Mouse (Mus musculus) midbrain, embryonic 10.5 days (tissue): ENCODE data around the gene Scnn1a. TPM values are rescaled to one million over a fixed set of nuclear protein-coding genes. Genes with fewer than 3 reads are reported as not detected.

Experiments used
- DNase-seq: peaks from one replicate; pipeline ENCODE4 v3.0.0-alpha.2; 2017; ENCODE audit warnings: low spot score
- H3K27ac ChIP-seq: fragments of 300-500 bp; sonication (generic); replicated peaks from 2 replicates; pipeline ENCODE4 v1.5.1; 2016; ENCODE audit warnings: mild to moderate bottlenecking
- H3K27me3 ChIP-seq: fragments of 300-500 bp; sonication (generic); 2 replicates; pipeline ENCODE4 v1.6.1; 2016; ENCODE audit warnings: low read depth, mild to moderate bottlenecking; ENCODE audit not compliant: poor library complexity, severe bottlenecking
- H3K36me3 ChIP-seq: fragments of 300-500 bp; sonication (generic); 2 replicates; pipeline ENCODE4 v1.6.1; 2016; ENCODE audit warnings: mild to moderate bottlenecking, moderate library complexity
- H3K4me1 ChIP-seq: fragments of 300-500 bp; sonication (generic); 2 replicates; pipeline ENCODE4 v1.6.1; 2016
- H3K4me3 ChIP-seq: fragments of 300-500 bp; sonication (generic); 2 replicates; pipeline ENCODE4 v1.5.1; 2016; ENCODE audit warnings: mild to moderate bottlenecking, moderate library complexity
- H3K9me3 ChIP-seq: fragments of 300-500 bp; sonication (generic); replicated peaks from 2 replicates; pipeline ENCODE4 v1.6.1; 2016; ENCODE audit warnings: mild to moderate bottlenecking
- WGBS: fragments of 180-500 bp; shearing (Covaris S2); methylation state at CpG from one replicate; pipeline ENCODE4 v1.1.7; 2016; 5-methylcytosine and 5-hydroxymethylcytosine counted together
- polyA plus RNA-seq: library from polyadenylated mRNA; unstranded; fragments of >200 nt; fragmentation: Nextera tagmentation; extraction: Ambion mirVana; gene quantifications from 2 replicates; pipeline ENCODE4 v1.2.1, GENCODE M21; 2016

Gene Scnn1a
- polyA plus RNA-seq, 1 experiment from 2014 or later: 0.25 TPM

DNA sequence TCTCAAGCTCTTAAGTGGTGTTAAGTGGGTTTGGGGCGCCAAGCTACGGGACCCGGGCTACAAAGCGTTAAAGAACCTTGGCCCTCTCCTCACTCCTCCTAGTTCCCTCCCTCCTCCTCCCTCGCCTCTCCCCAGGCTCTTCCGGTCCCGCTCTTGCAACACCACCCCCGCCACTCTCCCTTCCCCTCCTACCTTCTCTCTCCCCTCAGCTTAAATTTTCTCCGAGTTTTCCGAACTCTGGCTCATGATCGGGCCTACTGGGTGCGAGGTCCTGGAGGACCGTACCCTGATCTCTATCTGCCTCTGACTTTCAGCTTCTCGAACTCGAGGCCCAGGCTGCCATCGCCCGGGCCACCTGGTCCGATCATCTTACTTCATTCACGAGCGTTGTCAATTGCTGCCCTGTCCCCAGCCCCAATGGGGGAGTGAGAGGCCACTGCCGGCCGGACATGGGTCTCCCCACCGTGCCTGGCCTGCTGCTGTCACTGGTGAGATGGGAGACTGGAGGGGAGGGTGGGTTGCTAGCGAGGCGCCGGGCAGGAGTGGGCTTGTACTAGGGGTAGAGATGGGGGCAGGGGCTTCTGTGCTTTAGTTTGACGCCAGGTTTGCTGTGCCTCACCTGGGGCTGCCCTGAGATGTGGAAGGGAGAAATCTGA, 29.2 kb downstream of the Scnn1a start:
- Histone ChIP-seq H3K9me3 (no peaks in the 10 kb centered on the region), H3K36me3 (no peaks in the 10 kb centered on the region), H3K27ac (peak overlapping the region; percentile 76), H3K4me1 (peaks cover 37% of the 10 kb centered on the region), H3K4me3 (peak overlapping the region; percentile 72), H3K27me3 (peaks cover 64% of the 10 kb centered on the region)
- DNase-seq: peak; percentile 66
- under 1% methylated on average over 27 of the region's 27 CpGs for WGBS

DNA sequence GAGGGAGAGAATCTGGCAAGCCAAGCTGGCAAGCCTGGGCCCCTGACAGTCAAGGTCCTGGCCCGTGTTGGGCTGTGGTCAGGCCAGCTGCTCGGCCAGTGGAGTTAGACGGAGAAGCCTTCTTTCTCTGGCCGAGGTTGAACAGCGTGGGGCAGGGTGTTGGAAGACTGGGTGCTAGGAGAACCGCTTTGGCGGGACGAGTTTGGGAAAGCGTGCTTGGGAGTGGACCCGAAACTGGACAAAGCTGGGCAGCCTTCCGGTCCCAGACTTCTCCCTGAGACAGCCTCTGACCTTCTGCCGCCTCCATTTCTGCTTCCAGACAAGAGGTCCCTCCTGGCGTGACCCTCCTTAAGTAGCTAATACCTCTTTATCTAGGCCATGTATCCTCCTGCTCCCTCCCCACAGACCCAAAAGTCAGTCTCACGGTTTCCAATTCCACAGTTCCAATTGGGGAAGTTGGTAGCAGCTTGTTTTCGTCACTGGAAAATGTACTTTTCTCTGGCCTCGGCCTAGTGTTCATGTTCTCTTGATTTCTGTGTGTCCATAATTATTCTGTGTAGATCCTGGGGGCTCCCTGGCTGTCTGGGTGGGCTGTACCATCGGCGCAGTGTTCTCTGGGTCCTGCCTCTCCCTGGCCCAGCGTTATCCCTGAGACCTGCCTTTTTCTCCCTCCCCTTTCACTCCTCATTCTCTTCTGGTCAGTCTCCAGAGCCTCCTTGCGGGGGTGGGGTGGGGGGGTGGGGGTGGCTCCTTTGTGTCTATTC, 30.0 kb downstream of the Scnn1a start:
- H3K27ac ChIP-seq: peak overlapping the region; percentile 76
- H3K4me3 ChIP-seq: peak overlapping the region; percentile 72
- H3K9me3 ChIP-seq: no peaks in the 10 kb centered on the region
- peaks cover 44% of the 10 kb centered on the region for H3K4me1 ChIP-seq
- peaks cover 69% of the 10 kb centered on the region for H3K27me3 ChIP-seq
- no peaks in the 10 kb centered on the region for H3K36me3 ChIP-seq
- 4% methylated on average over 20 of the region's 20 CpGs for WGBS
- peak; percentile 34 for DNase-seq

DNA sequence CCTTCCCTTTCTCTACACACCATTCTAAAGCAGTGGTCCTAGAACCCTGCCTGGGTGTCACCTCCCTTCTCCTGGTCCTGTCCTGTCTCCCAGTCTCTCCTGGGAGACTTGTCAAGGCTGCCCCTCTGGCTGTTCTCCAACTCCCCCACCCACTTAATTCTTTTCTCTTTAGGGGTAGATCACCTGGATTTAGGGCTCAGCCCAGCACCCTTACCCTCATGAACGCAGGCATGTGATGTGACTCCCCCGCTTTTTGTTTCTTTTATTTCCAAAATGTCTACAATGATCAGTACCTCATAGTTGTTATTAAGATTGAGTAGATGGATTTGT, 30.5 kb downstream of the Scnn1a start:
- Histone ChIP-seq H3K27ac (peak overlapping the region; percentile 76; the same call in 1 of the 2 replicates), H3K9me3 (no peaks in the 10 kb centered on the region), H3K36me3 (no peaks in the 10 kb centered on the region), H3K27me3 (peaks cover 75% of the 10 kb centered on the region), H3K4me1 (peaks cover 50% of the 10 kb centered on the region), H3K4me3 (peak overlapping the region; percentile 72)
- 75% methylated on average over 2 of the region's 2 CpGs for WGBS
- DNase-seq: no peak

DNA sequence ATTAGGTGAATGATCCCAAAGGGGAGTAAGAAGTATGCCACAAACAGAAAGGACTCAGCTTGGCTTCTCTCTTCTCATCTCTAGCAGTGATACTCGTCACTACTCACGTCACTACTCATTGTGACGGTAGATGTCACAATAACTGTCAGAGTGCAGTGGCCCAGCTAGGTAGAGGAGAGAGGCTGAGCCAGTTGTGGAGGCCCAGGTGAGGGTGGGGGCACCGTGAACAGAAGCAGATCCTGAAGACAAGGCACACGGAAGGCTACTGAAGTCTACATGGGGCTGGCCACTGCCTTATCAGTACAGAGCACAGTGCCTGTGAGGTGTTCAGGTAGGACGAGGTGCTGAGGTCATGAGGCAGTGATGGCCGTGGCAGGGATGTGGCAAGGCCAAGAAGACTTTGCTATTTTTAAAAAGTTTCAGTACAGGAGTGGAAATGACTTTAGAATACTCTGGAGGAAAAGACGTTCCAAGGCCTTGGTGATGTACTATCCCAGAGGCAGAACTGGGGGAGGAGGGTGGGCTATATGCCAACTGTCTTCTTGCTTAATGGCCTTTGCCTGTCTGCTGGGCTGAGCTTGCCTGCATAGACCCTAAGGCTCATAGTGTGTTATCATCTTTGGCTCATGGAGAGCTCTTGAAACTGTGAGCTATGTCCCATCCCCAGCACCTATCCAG, 31.0 kb downstream of the Scnn1a start:
- 80% methylated on average over 8 of the region's 8 CpGs for WGBS
- no peaks in the 10 kb centered on the region for H3K9me3 ChIP-seq
- H3K4me3 ChIP-seq: no peak overlapping the region
- H3K4me1 ChIP-seq: peaks cover 54% of the 10 kb centered on the region
- H3K27me3 ChIP-seq: peaks cover 75% of the 10 kb centered on the region
- DNase-seq: no peak
- H3K36me3 ChIP-seq: no peaks in the 10 kb centered on the region
- no peak overlapping the region for H3K27ac ChIP-seq

DNA sequence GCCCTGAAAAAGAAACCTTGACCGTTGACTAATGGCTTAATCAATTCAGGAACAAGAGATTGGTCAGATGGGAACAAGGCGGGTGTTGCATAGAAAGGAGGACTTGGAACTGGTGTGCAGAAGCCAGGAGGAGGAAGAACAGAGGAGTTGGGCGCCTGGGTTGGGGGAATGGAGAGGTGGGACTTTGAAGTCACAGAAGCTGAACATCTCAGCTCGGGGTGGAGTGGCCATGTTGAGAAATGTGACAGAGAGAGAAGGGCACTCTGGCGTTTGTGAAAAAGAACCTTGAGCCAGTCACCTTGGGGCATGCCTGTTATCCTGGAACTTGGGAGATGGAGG, 31.6 kb downstream of the Scnn1a start:
- H3K27me3 ChIP-seq: peaks cover 72% of the 10 kb centered on the region
- 68% methylated on average over 5 of the region's 5 CpGs for WGBS
- H3K36me3 ChIP-seq: peaks cover under 1% of the 10 kb centered on the region; the same call in 1 of the 2 replicates
- H3K4me3 ChIP-seq: no peak overlapping the region
- no peak overlapping the region for H3K27ac ChIP-seq
- DNase-seq: no peak
- no peaks in the 10 kb centered on the region for H3K9me3 ChIP-seq
- H3K4me1 ChIP-seq: peaks cover 54% of the 10 kb centered on the region

DNA sequence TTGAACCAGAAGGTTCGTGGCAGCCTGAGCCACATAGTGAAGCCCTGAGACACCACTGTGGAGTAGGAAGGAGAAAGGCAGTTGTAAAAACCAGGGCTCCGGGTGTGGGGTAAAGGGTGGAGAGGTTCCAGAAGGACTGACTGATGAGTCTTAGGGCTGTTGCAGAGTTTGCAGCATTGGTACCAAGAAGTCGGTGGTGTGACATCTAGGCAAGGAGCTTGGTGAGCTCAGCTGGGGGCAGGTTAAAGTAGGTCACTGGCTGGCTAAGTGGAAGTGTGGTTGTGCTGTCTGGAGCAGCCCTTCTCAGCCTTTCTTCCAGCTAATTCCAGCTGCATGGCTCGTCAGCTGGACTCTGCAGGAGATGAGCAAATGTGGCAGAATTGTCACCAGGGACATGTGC, 32.4 kb downstream of the Scnn1a start:
- 54% methylated on average over 4 of the region's 4 CpGs for WGBS
- H3K9me3 ChIP-seq: no peaks in the 10 kb centered on the region
- no peak overlapping the region for H3K27ac ChIP-seq
- DNase-seq: no peak
- H3K4me3 ChIP-seq: no peak overlapping the region
- H3K4me1 ChIP-seq: peaks cover 54% of the 10 kb centered on the region
- H3K36me3 ChIP-seq: peaks cover 8% of the 10 kb centered on the region
- peaks cover 72% of the 10 kb centered on the region for H3K27me3 ChIP-seq

DNA sequence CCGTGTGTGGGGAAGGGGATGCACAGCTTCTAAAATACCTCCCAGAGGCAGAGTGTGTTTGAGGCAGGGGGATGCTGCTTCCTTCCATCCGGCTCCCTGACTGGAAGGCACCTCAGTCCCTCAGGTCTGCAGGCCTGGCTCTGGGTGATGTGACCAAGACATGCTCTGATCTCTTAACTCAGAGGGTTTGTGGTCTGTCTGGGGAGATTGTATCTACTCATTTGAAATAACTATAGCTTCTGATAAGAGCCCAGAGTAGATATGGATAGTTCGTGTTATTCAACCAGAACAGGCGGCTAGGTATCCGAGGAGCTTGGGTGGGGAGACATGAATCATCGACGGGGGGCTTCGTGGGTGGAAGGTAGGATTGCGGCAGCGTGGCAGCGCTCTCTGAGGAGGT, 32.8 kb downstream of the Scnn1a start:
- Histone ChIP-seq H3K27me3 (peaks cover 72% of the 10 kb centered on the region), H3K4me3 (no peak overlapping the region), H3K9me3 (no peaks in the 10 kb centered on the region), H3K27ac (no peak overlapping the region), H3K4me1 (peaks cover 54% of the 10 kb centered on the region), H3K36me3 (peaks cover 12% of the 10 kb centered on the region)
- DNase-seq: no peak
- 79% methylated on average over 11 of the region's 11 CpGs for WGBS

DNA sequence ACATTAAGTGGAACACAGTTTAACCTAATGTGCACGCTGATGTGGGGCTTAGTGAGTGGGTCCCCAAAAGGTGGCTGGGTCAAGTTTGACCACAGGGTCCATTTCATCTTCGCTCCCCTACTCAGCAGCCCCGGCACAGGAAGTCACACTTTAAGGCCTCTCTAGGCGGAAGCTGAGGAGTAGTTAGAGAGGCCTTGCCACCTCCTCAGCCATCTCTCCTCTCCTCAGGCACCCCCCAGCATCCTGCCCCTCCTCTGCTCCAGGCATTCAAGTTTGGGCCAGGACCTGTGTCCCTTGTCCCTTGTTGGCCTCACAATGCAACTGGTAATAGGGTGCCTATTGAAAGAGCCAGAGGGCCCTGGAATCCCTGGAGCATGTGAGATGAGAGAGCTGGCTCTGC, 33.2 kb downstream of the Scnn1a start:
- Histone ChIP-seq H3K36me3 (peaks cover 17% of the 10 kb centered on the region), H3K9me3 (no peaks in the 10 kb centered on the region), H3K27ac (peak overlapping the region; percentile 39; the same call in 1 of the 2 replicates), H3K4me3 (no peak overlapping the region), H3K27me3 (peaks cover 72% of the 10 kb centered on the region), H3K4me1 (peaks cover 54% of the 10 kb centered on the region)
- DNase-seq: no peak
- 79% methylated on average over 4 of the region's 4 CpGs for WGBS

DNA sequence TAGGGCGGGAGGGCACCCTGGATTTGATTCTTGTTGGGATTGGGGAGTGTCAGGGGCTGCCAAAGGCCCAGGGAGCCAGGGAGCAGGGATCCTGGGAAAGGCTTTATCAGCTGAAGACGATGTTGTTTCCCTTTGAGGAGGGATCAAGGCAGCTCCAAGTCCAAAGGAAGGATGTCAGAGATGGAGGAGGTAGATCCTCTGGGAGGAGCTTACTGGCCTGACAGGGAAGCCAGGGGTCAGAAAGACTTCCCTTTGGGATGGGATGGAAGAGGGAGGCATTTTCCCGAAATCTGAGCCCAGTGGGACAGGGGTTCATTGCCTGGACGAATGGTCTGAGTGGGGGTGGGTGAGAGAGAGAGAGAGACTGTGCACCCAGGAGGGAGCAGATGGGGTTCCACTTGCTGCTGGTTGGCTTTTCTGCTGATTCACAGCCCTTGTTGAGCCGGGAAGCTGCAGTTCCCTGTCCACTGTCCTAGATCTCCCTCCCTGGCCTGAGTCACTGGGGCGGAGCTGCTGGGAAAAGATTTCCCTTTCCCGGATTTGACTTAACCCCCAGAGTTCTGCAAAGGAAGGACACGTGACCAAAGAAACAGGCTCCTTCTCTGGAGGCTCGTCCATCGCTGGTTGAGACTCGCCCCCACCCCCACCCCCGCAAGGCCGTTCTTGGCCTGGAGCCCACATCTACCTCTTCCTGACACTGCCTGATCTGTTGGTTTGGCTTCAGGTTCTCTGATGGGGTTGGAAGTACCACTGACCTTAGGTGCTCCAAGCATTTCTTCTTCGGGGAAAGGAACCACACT, 34.1 kb downstream of the Scnn1a start:
- Histone ChIP-seq H3K36me3 (peaks cover 24% of the 10 kb centered on the region), H3K4me3 (no peak overlapping the region), H3K27me3 (peaks cover 73% of the 10 kb centered on the region), H3K9me3 (no peaks in the 10 kb centered on the region), H3K4me1 (peaks cover 45% of the 10 kb centered on the region), H3K27ac (peak overlapping the region; percentile 24; the same call in 1 of the 2 replicates)
- no peak for DNase-seq
- WGBS: 9% methylated on average over 14 of the region's 14 CpGs

DNA sequence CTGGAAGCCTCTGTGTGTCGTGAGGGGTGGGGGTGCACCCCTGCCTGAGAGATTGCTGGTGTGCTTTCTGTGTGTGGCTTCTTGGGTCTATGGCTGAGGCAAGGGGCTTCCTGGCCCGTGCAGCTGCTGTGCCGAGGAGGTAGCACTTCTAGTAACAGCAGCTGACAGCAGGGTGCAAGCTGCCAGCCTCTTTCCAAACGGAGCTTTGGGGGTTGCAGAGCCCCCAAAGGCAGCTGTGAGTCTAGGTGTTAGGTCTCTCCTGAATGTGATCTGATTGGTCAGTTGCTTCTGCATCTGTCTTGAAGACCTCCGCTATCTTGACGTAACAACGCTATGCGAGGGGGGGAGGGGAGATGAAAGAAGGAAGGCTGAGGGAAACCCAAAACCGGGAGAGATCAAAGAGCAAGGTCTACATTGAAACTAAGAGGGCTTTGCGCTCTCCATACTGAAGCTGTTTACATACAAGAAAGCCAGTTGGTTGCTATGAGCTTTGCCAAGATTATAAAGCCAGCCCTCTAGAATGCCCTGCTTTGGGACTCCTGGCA, 34.8 kb downstream of the Scnn1a start:
- Histone ChIP-seq H3K36me3 (peaks cover 24% of the 10 kb centered on the region), H3K27me3 (peaks cover 74% of the 10 kb centered on the region), H3K27ac (no peak overlapping the region; the same call in 1 of the 2 replicates), H3K9me3 (no peaks in the 10 kb centered on the region), H3K4me3 (peak overlapping the region; percentile 31; the same call in 1 of the 2 replicates), H3K4me1 (peaks cover 38% of the 10 kb centered on the region)
- DNase-seq: peak; percentile 34
- WGBS: 7% methylated on average over 10 of the region's 10 CpGs

DNA sequence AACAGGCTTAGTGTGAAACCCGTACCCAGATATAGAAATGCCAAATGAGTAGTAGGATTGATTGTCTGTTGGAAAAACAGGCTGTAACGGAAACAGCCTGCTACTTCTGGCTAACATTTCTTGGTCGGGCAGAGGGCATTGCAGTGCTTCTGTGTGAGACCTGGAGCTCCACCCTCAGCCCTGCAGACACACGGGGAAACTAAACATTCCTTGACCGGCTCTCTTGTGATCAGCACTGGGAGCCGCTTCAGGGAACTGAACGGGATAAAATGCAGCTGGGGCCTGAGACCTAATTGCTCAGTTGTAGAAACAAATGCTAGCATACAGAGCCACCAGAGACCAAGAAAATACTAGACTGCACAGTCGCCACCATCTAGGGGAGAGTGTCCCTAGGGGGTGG, 35.8 kb downstream of the Scnn1a start:
- no peak overlapping the region for H3K27ac ChIP-seq

DNA sequence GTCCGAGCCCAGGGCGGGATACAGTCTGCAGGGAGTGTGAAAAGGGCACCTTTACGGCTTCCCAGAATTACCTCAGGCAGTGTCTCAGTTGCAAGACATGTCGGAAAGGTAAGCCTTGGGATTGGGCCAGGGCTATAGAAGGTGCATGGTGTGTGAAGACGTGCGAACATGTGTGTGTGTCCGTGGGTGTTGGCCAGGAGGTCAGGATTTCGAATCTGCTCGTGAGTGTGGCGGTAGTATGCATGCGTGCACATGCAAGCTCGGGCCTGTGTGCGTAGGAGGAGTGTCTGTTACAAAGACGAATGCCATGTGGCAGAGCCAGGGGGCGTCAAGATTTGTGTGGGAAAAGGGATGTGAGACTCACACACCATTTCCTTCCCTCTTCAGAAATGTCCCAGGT, 36.9 kb downstream of the Scnn1a start:
- H3K9me3 ChIP-seq: no peaks in the 10 kb centered on the region
- peaks cover 74% of the 10 kb centered on the region for H3K27me3 ChIP-seq
- H3K36me3 ChIP-seq: peaks cover 28% of the 10 kb centered on the region
- WGBS: 91% methylated on average over 15 of the region's 15 CpGs
- no peak for DNase-seq
- no peak overlapping the region for H3K4me3 ChIP-seq
- no peak overlapping the region for H3K27ac ChIP-seq
- peaks cover 38% of the 10 kb centered on the region for H3K4me1 ChIP-seq

More for the DNA sequence above, 35.8 kb downstream of the Scnn1a start:
- DNase-seq: no peak
- H3K4me3 ChIP-seq: no peak overlapping the region
- H3K9me3 ChIP-seq: no peaks in the 10 kb centered on the region
- H3K27me3 ChIP-seq: peaks cover 74% of the 10 kb centered on the region
- 43% methylated on average over 8 of the region's 8 CpGs for WGBS
- peaks cover 28% of the 10 kb centered on the region for H3K36me3 ChIP-seq
- peaks cover 33% of the 10 kb centered on the region for H3K4me1 ChIP-seq
